ENCODE assay signal across 8 mouse cellular contexts in the genomic region with DNA sequence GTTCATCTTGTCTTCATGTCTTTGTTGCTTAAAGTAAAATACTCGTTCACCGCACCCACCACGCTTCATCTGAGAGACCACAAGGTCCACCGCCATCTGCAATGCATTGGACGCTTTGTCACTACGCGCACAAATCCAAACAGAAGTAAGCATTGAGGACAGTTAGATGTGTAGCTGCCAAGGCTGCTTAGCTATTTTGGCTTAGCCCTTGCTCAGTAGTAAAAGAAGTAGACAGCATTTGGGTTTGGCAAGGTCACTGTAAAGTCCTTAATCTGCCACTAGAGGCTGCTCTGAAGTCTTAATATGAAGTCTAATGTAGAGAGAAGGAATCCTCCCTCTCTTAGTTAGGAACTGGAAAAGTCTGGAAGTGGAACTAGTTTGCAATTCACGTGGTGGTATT. TPM values are rescaled to one million over a fixed set of nuclear protein-coding genes. Genes with fewer than 3 reads are reported as not detected.
DNase-seq lines count a peak whose midpoint lies in the region; ATAC-seq and TF ChIP-seq lines count a peak whose summit lies in the region.

No protein-coding gene starts in this region.

- H3K9ac ChIP-seq in embryonic facial prominence, embryonic 12.5 days = no peak overlapping the region
- H3K9ac ChIP-seq in limb, embryonic 14.5 days (ENCODE audit: low read depth, low read length, severe bottlenecking) = no peak overlapping the region
- no peak overlapping the region for H3K9ac ChIP-seq in stomach, embryonic 16.5 days (ENCODE audit: low read length)

- no peaks in the 10 kb centered on the region for H3K9me3 ChIP-seq in embryonic facial prominence, embryonic 12.5 days
- no peaks in the 10 kb centered on the region for H3K9me3 ChIP-seq in limb, embryonic 14.5 days (ENCODE audit: control insufficient read depth, low read length)
- no peaks in the 10 kb centered on the region for H3K9me3 ChIP-seq in stomach, embryonic 16.5 days (replicated peaks; ENCODE audit: control insufficient read depth, low read length)

- ATAC-seq in embryonic facial prominence, embryonic 12.5 days (ENCODE audit: insufficient number of reproducible peaks, insufficient read depth, low FRiP score, low TSS enrichment) = no peak
- peak; percentile 67 to 72 for ATAC-seq in hematopoietic stem cell, adult 5-6 weeks (replicated peaks in 1 of 2; ENCODE audit: insufficient read depth in 1 of 2, low FRiP score in 2 of 2, low TSS enrichment in 1 of 2, low read depth in 1 of 2, poor library complexity in 2 of 2, severe bottlenecking in 2 of 2)
- no peak for ATAC-seq in limb, embryonic 14.5 days (ENCODE audit: low FRiP score, low read depth)
- no peak for ATAC-seq in stomach, embryonic 16.5 days (ENCODE audit: insufficient read depth, low FRiP score)

- peak overlapping the region; percentile 18; the same call in 1 of the 2 replicates for H3K4me3 ChIP-seq in embryonic facial prominence, embryonic 12.5 days
- H3K4me3 ChIP-seq in limb, embryonic 14.5 days (replicated peaks; ENCODE audit: low read length) = 0 out of 2 replicates have a peak overlapping the region, but pooled peaks have one; percentile 13
- H3K4me3 ChIP-seq in stomach, embryonic 16.5 days (replicated peaks; ENCODE audit: low read length) = no peak overlapping the region

- H3K4me1 ChIP-seq in embryonic facial prominence, embryonic 12.5 days = no peaks in the 10 kb centered on the region
- no peaks in the 10 kb centered on the region for H3K4me1 ChIP-seq in limb, embryonic 14.5 days (ENCODE audit: control insufficient read depth, insufficient read depth, low read length)
- H3K4me1 ChIP-seq in stomach, embryonic 16.5 days (ENCODE audit: control insufficient read depth, insufficient read depth, low read length) = no peaks in the 10 kb centered on the region

- H3K36me3 ChIP-seq in embryonic facial prominence, embryonic 12.5 days = no peaks in the 10 kb centered on the region
- H3K36me3 ChIP-seq in limb, embryonic 14.5 days (ENCODE audit: control insufficient read depth, insufficient read depth, low read length) = no peaks in the 10 kb centered on the region
- no peaks in the 10 kb centered on the region for H3K36me3 ChIP-seq in stomach, embryonic 16.5 days (ENCODE audit: control insufficient read depth, insufficient read depth, low read length)

- TF ChIP-seq POLR2A in limb, embryonic 14.5 days (IDR thresholded peaks at IDR 0.05; ENCODE audit: borderline replicate concordance, extremely low read depth, insufficient read depth, insufficient read length) = no peak

- H3K27ac ChIP-seq in embryonic facial prominence, embryonic 12.5 days = no peak overlapping the region
- H3K27ac ChIP-seq in limb, embryonic 14.5 days (replicated peaks; ENCODE audit: low read depth, low read length) = no peak overlapping the region
- no peak overlapping the region for H3K27ac ChIP-seq in stomach, embryonic 16.5 days (ENCODE audit: low read length)

- intact Hi-C loops in heart, postnatal 25 days (cut with DNase I) = no loop called here

- H3K4me2 ChIP-seq in embryonic facial prominence, embryonic 12.5 days (replicated peaks) = peak overlapping the region; percentile 44
- peak overlapping the region; percentile 34; the same call in 1 of the 2 replicates for H3K4me2 ChIP-seq in limb, embryonic 14.5 days (replicated peaks; ENCODE audit: low read depth, low read length, severe bottlenecking)
- H3K4me2 ChIP-seq in stomach, embryonic 16.5 days (ENCODE audit: low read depth, low read length) = peak overlapping the region; percentile 42; the same call in 1 of the 2 replicates

- DNase-seq in heart, adult 11 months = peak; percentile 74
- no peak for DNase-seq in heart, postnatal 25 days (ENCODE audit: low spot score)
- peak; percentile 57 for DNase-seq in limb, embryonic 14.5 days (ENCODE audit: low spot score)
- no peak for DNase-seq in right cerebral cortex, postnatal 14 days
- no peak for DNase-seq in ovary, postnatal 10 days (ENCODE audit: low spot score)

- 71% methylated on average over 8 of the region's 8 CpGs for WGBS in embryonic facial prominence, embryonic 12.5 days
- 68% methylated on average over 8 of the region's 8 CpGs for WGBS in limb, embryonic 14.5 days
- WGBS in stomach, embryonic 16.5 days = 56% methylated on average over 8 of the region's 8 CpGs

- H3K27me3 ChIP-seq in embryonic facial prominence, embryonic 12.5 days = no peaks in the 10 kb centered on the region
- H3K27me3 ChIP-seq in limb, embryonic 14.5 days (ENCODE audit: control insufficient read depth, insufficient read depth, low read length) = 0 out of 2 replicates have a peak, but pooled peaks cover 4% of the 10 kb centered on the region
- peaks cover 4% of the 10 kb centered on the region; the same call in 1 of the 2 replicates for H3K27me3 ChIP-seq in stomach, embryonic 16.5 days (ENCODE audit: control insufficient read depth, insufficient read depth, low read length)

RNA-seq across cellular contexts. Expression of a gene that starts 57.1 kb away (rescaled TPM):
- total RNA-seq in heart, postnatal 25 days (2021) = 1 to 10 TPM; 1.3 TPM
- 54.6 and 55.2 TPM in 2 replicates for polyA plus RNA-seq in embryonic facial prominence, embryonic 12.5 days (2016; fragmentation: Nextera tagmentation; extraction: Ambion mirVana)
- total RNA-seq in hematopoietic stem cell, adult 5-6 weeks (2017) = 2.8 and 4.5 TPM in 2 replicates
- 13.3 and 16.0 TPM in 2 replicates for polyA plus RNA-seq in limb, embryonic 14.5 days (2012; rRNA removed)
- polyA plus RNA-seq in limb, embryonic 14.5 days (2014; fragmentation: Nextera tagmentation; extraction: Ambion mirVana) = 11.9 and 12.2 TPM in 2 replicates
- polyA plus RNA-seq in stomach, embryonic 16.5 days (2015; fragmentation: Nextera tagmentation; extraction: Ambion mirVana) = 19.0 and 22.1 TPM in 2 replicates

Comparison
In these comparisons a context has a peak if more than half of its experiments do, and no peak if none do; other contexts are left out.
1. DNase-seq: peak in heart, adult 11 months (single experiment) and limb, embryonic 14.5 days (single experiment); none in heart, postnatal 25 days (single experiment), right cerebral cortex, postnatal 14 days (single experiment) and ovary, postnatal 10 days (single experiment).
2. ATAC-seq: peak in hematopoietic stem cell, adult 5-6 weeks (2 of 2); none in embryonic facial prominence, embryonic 12.5 days (single experiment), limb, embryonic 14.5 days (single experiment) and stomach, embryonic 16.5 days (single experiment).
3. Peak in every context shown above with its lines, with median percentiles within 50 percentile points of each other: H3K4me2 ChIP-seq.